Mouse (Mus musculus): ENCODE measurements around the gene Fam222b.

The Fam222b gene

GRCm38 (mm10) chr11:78204287-78204686 is 109.8 kb downstream of the Fam222b start:
- in situ Hi-C loops (cut with MboI, MseI): no loop called here

- in situ Hi-C loops (cut with MboI, MseI): no loop called here
Measured at GRCm38 (mm10) chr11:78205361-78206206, 111.1 kb downstream of the Fam222b start.

Data from T-helper 17 cell (primary cell).